Mouse (Mus musculus) adrenal gland, postnatal 25 days (tissue): Measurements from ENCODE around the gene Ascl5. TPM values are rescaled to one million over a fixed set of nuclear protein-coding genes. Genes with fewer than 3 reads are reported as not detected.
A peak's percentile ranks its signal among the peaks of the same experiment; 100 is the strongest.

Experiments used
- DNase-seq: peaks from one replicate; pipeline ENCODE4 v3.0.0; 2021; ENCODE audit warnings: mixed read lengths
- long read RNA-seq: library from polyadenylated mRNA; stranded (forward); transcript quantifications from one replicate; pipeline ENCODE4 v2.0.0, GENCODE M21; 2021
- total RNA-seq: library from RNA; stranded (reverse); gene quantifications from 2 replicates; pipeline ENCODE4 v1.2.3, GENCODE M21; 2021

Gene Ascl5
- not detected in 2 replicates for total RNA-seq
- long read RNA-seq, result 0 reads

GRCm38 (mm10) chr1:136050312-136051012, at the start of gene Ascl5:
TSS of gene Ascl5 (plus strand) at chr1:136050804.
- DNase-seq, result no peak

GRCm38 (mm10) chr1:136001438-136001837, 49.2 kb upstream of the Ascl5 start:
- DNase-seq, result no peak

- no peak for DNase-seq
Observed at GRCm38 (mm10) chr1:136006292-136006748, 44.3 kb upstream of the Ascl5 start, which contains the start of gene Igfn1. TSS of gene Igfn1 (minus strand) at chr1:136006342.

GRCm38 (mm10) chr1:136007211-136008158, 43.1 kb upstream of the Ascl5 start, which contains the start of gene Tmem9:
TSS of gene Tmem9 (plus strand) at chr1:136008150.
- peak; percentile 80 for DNase-seq

GRCm38 (mm10) chr1:136008159-136008533, 42.5 kb upstream of the Ascl5 start:
- no peak for DNase-seq

GRCm38 (mm10) chr1:136010247-136010646, 40.4 kb upstream of the Ascl5 start:
- no peak for DNase-seq

GRCm38 (mm10) chr1:136013513-136013912, 37.1 kb upstream of the Ascl5 start:
- DNase-seq, result no peak

- no peak for DNase-seq
Observed at GRCm38 (mm10) chr1:136014796-136015502, 35.7 kb upstream of the Ascl5 start.

- no peak for DNase-seq
Observed at GRCm38 (mm10) chr1:136017307-136017706, 33.3 kb upstream of the Ascl5 start.

- DNase-seq, result peak; percentile 86
Observed at GRCm38 (mm10) chr1:136017907-136018313, 32.7 kb upstream of the Ascl5 start.

- DNase-seq, result peak; percentile 16
Observed at GRCm38 (mm10) chr1:136018390-136019189, 32.0 kb upstream of the Ascl5 start.

- DNase-seq, result no peak
Observed at GRCm38 (mm10) chr1:136030201-136030600, 20.4 kb upstream of the Ascl5 start.

- no peak for DNase-seq
Observed at GRCm38 (mm10) chr1:136031697-136032096, 18.9 kb upstream of the Ascl5 start.

- DNase-seq, result no peak
Observed at GRCm38 (mm10) chr1:136032961-136033360, 17.6 kb upstream of the Ascl5 start.

- no peak for DNase-seq
Observed at GRCm38 (mm10) chr1:136038746-136039538, 11.7 kb upstream of the Ascl5 start.

- DNase-seq, result no peak
Observed at GRCm38 (mm10) chr1:136040452-136040851, 10.2 kb upstream of the Ascl5 start.

GRCm38 (mm10) chr1:136040874-136041273, 9.7 kb upstream of the Ascl5 start:
- no peak for DNase-seq

GRCm38 (mm10) chr1:136045774-136046173, 4.8 kb upstream of the Ascl5 start:
- DNase-seq, result peak; percentile 51

GRCm38 (mm10) chr1:136047432-136047831, 3.2 kb upstream of the Ascl5 start:
- DNase-seq, result no peak

GRCm38 (mm10) chr1:136047894-136048293, 2.7 kb upstream of the Ascl5 start:
- DNase-seq, result no peak

GRCm38 (mm10) chr1:136051013-136051315, 360 bp downstream of the Ascl5 start:
- peak; percentile 8 for DNase-seq
